Mouse (Mus musculus) lung, embryonic 14.5 days (tissue): ENCODE data around the gene Bpifb5. TPM values are rescaled to one million over a fixed set of nuclear protein-coding genes. Genes with fewer than 3 reads are reported as not detected.
"Not testable (repeated sequence)": the region's sequence is repeated elsewhere in the genome, so short reads cannot be mapped to it uniquely, and the experiment has no call there.

Experiments
- ATAC-seq: fragments of 200-750 bp; cut with Nextera tagmentation; 2 replicates; pipeline ENCODE4 v1.8.0; 2017; ENCODE audit warnings: mild to moderate bottlenecking, moderate TSS enrichment, moderate library complexity; ENCODE audit not compliant: insufficient read depth
- DNase-seq: peaks from one replicate; pipeline ENCODE4 v3.0.0-alpha.2; 2015
- H3K27ac ChIP-seq: fragments of 300-500 bp; sonication (generic); 2 replicates; pipeline ENCODE4 v1.5.1; 2014; ENCODE audit warnings: low read depth, mild to moderate bottlenecking, moderate library complexity
- H3K27me3 ChIP-seq: fragments of 300-500 bp; sonication (generic); 2 replicates; pipeline ENCODE4 v1.6.1; 2014; ENCODE audit warnings: low read length, control low read depth; ENCODE audit not compliant: insufficient read depth
- H3K36me3 ChIP-seq: fragments of 300-500 bp; sonication (generic); 2 replicates; pipeline ENCODE4 v1.6.1; 2014; ENCODE audit warnings: control low read depth; ENCODE audit not compliant: insufficient read depth
- H3K4me1 ChIP-seq: fragments of 300-500 bp; sonication (generic); 2 replicates; pipeline ENCODE4 v1.6.1; 2014; ENCODE audit warnings: antibody characterized with exemption, control low read depth; ENCODE audit not compliant: insufficient read depth
- H3K4me2 ChIP-seq: fragments of 300-500 bp; sonication (generic); 2 replicates; pipeline ENCODE4 v1.6.1; 2014; ENCODE audit warnings: mild to moderate bottlenecking
- H3K4me3 ChIP-seq: fragments of 300-500 bp; sonication (generic); 2 replicates; pipeline ENCODE4 v1.5.1; 2014; ENCODE audit warnings: low read depth, low read length
- H3K9ac ChIP-seq: fragments of 300-500 bp; sonication (generic); 2 replicates; pipeline ENCODE4 v1.6.1; 2014
- H3K9me3 ChIP-seq: fragments of 300-500 bp; sonication (generic); 2 replicates; pipeline ENCODE4 v1.6.1; 2016; ENCODE audit warnings: low read depth, low read length, control low read depth
- CTCF ChIP-seq: IDR thresholded peaks from 2 replicates; pipeline ENCODE4 v1.5.1; 2016; ENCODE audit warnings: antibody characterized with exemption, low read depth
- WGBS: fragments of 180-500 bp; shearing (Covaris S2); extraction: QIAGEN DNeasy Blood & Tissue Kit; methylation state at CpG from one replicate; pipeline ENCODE4 v1.1.7; 2014; 5-methylcytosine and 5-hydroxymethylcytosine counted together
- polyA plus RNA-seq: library from polyadenylated mRNA; unstranded; fragments of >200 nt; fragmentation: Nextera tagmentation; extraction: Ambion mirVana; gene quantifications from 2 replicates; pipeline ENCODE4 v1.2.1, GENCODE M21; 2014

The Bpifb5 gene
- polyA plus RNA-seq, 1 experiment from 2014 or later = 2.0 TPM

- Histone ChIP-seq H3K27me3 (no peaks in the 10 kb centered on the region), H3K36me3 (no peaks in the 10 kb centered on the region), H3K4me2 (no peak overlapping the region), H3K4me1 (no peaks in the 10 kb centered on the region), H3K9ac (no peak overlapping the region), H3K4me3 (no peak overlapping the region), H3K9me3 (no peaks in the 10 kb centered on the region), H3K27ac (no peak overlapping the region)
- WGBS = 92% methylated on average over 6 of the region's 6 CpGs
- ATAC-seq = no peak
- no peak for DNase-seq
- no peak for TF ChIP-seq CTCF
These were observed 9.9 kb downstream of the Bpifb5 start for GRCm38 (mm10) chr2:154233426-154233825.

GRCm38 (mm10) chr2:154240771-154241170 lies 17.2 kb downstream of the Bpifb5 start:
- H3K4me3 ChIP-seq = no peak overlapping the region
- DNase-seq (no peak), ATAC-seq (no peak)
- WGBS = 58% methylated on average over 6 of the region's 6 CpGs
- no peaks in the 10 kb centered on the region for H3K9me3 ChIP-seq
- H3K4me1 ChIP-seq = no peaks in the 10 kb centered on the region
- no peak for TF ChIP-seq CTCF
- H3K36me3 ChIP-seq = no peaks in the 10 kb centered on the region
- H3K9ac ChIP-seq = no peak overlapping the region
- H3K27me3 ChIP-seq = no peaks in the 10 kb centered on the region
- H3K27ac ChIP-seq = no peak overlapping the region
- H3K4me2 ChIP-seq = no peak overlapping the region

- H3K36me3 ChIP-seq, H3K9ac ChIP-seq, DNase-seq, H3K27ac ChIP-seq, H3K4me1 ChIP-seq, H3K4me3 ChIP-seq, H3K27me3 ChIP-seq, H3K4me2 ChIP-seq, ATAC-seq, H3K9me3 ChIP-seq: not testable (repeated sequence)
- 93% methylated on average over 11 of the region's 12 CpGs for whole genome bisulfite sequencing
These were observed 19.2 kb downstream of the Bpifb5 start for GRCm38 (mm10) chr2:154242726-154243125.

- no peaks in the 10 kb centered on the region for H3K4me1 ChIP-seq
- WGBS = 80% methylated on average over 10 of the region's 10 CpGs
- H3K4me3 ChIP-seq = no peak overlapping the region
- H3K9me3 ChIP-seq = no peaks in the 10 kb centered on the region
- H3K27ac ChIP-seq = no peak overlapping the region
- H3K27me3 ChIP-seq = no peaks in the 10 kb centered on the region
- DNase-seq = no peak
- no peaks in the 10 kb centered on the region for H3K36me3 ChIP-seq
- no peak for ATAC-seq
- no peak overlapping the region for H3K9ac ChIP-seq
- no peak overlapping the region for H3K4me2 ChIP-seq
- no peak for TF ChIP-seq CTCF
These were observed 20.0 kb downstream of the Bpifb5 start for GRCm38 (mm10) chr2:154243356-154244036.

GRCm38 (mm10) chr2:154245322-154245721 lies 21.8 kb downstream of the Bpifb5 start:
- Histone ChIP-seq H3K9ac (no peak overlapping the region), H3K27me3 (no peaks in the 10 kb centered on the region), H3K4me3 (no peak overlapping the region), H3K4me1 (no peaks in the 10 kb centered on the region), H3K27ac (no peak overlapping the region), H3K4me2 (no peak overlapping the region), H3K36me3 (no peaks in the 10 kb centered on the region), H3K9me3 (no peaks in the 10 kb centered on the region)
- 91% methylated on average over 5 of the region's 5 CpGs for WGBS
- no peak for DNase-seq
- TF ChIP-seq CTCF = no peak
- no peak for ATAC-seq

- not testable (repeated sequence) for H3K9ac ChIP-seq, H3K36me3 ChIP-seq, H3K4me2 ChIP-seq, ATAC-seq, H3K4me3 ChIP-seq, H3K27me3 ChIP-seq, H3K9me3 ChIP-seq, H3K4me1 ChIP-seq, H3K27ac ChIP-seq, DNase-seq
- WGBS = 78% methylated on average over 2 of the region's 4 CpGs
These were observed 31.7 kb downstream of the Bpifb5 start for GRCm38 (mm10) chr2:154255254-154255653.

- WGBS = 66% methylated on average over 4 of the region's 4 CpGs
- Histone ChIP-seq H3K9me3 (no peaks in the 10 kb centered on the region), H3K4me2 (no peak overlapping the region), H3K9ac (no peak overlapping the region), H3K4me1 (no peaks in the 10 kb centered on the region), H3K4me3 (no peak overlapping the region), H3K27me3 (no peaks in the 10 kb centered on the region), H3K27ac (no peak overlapping the region), H3K36me3 (no peaks in the 10 kb centered on the region)
- no peak for TF ChIP-seq CTCF
- DNase-seq = no peak
- no peak for ATAC-seq
These were observed 32.2 kb downstream of the Bpifb5 start for GRCm38 (mm10) chr2:154255770-154256169.

- not testable (repeated sequence) for DNase-seq, H3K36me3 ChIP-seq, H3K4me3 ChIP-seq, ATAC-seq, H3K27me3 ChIP-seq, H3K27ac ChIP-seq, H3K9ac ChIP-seq, H3K4me2 ChIP-seq, H3K4me1 ChIP-seq, H3K9me3 ChIP-seq
- WGBS = 73% methylated on average over 5 of the region's 5 CpGs
These were observed 34.0 kb downstream of the Bpifb5 start, which contains the start of gene Bpifb9a for GRCm38 (mm10) chr2:154257554-154257953. Bpifb9a (plus strand) TSS chr2:154257854.

GRCm38 (mm10) chr2:154264397-154264796 lies 40.9 kb downstream of the Bpifb5 start:
- not testable (repeated sequence) for H3K27me3 ChIP-seq, H3K4me2 ChIP-seq, ATAC-seq, H3K9me3 ChIP-seq, H3K9ac ChIP-seq, H3K4me3 ChIP-seq, DNase-seq, H3K27ac ChIP-seq, H3K4me1 ChIP-seq, H3K36me3 ChIP-seq
- WGBS = 75% methylated on average over 3 of the region's 3 CpGs
